Mouse (Mus musculus) frontal cortex, postnatal 10 days (tissue): ENCODE results near the gene Hoxd13.

Experiments
- DNase-seq, 2 experiments: peaks; one replicate each; pipeline ENCODE4 v3.0.0; 2022; ENCODE audit warnings: low spot score in 2 of 2, mixed read lengths in 1 of 2

Gene Hoxd13

DNA sequence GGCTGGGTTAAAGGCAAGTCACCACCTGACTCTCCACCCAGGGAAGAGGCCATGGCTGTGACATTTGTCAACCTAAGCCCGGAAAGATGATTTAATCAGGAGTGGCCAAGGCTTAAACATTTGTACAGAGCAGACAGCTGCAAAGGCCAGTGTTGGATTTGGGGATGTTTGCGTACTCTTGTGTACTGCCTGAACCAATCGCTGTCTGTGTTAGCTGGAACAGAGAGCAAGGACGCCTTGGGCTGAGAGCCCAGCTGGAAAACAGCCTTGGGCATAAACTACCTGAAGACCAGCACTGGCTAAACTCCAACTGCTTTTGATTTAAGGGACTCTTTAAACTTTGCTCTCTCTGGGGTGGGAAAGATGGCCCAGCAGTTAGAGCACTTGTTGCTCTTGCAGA, 40.6 kb downstream of the Hoxd13 start:
- no peak for DNase-seq

- DNase-seq, result no peak
These were observed 41.6 kb downstream of the Hoxd13 start for GRCm38 (mm10) chr2:74709465-74710419.

- no peak for DNase-seq
These were observed 42.9 kb downstream of the Hoxd13 start for GRCm38 (mm10) chr2:74710929-74711543.

DNA sequence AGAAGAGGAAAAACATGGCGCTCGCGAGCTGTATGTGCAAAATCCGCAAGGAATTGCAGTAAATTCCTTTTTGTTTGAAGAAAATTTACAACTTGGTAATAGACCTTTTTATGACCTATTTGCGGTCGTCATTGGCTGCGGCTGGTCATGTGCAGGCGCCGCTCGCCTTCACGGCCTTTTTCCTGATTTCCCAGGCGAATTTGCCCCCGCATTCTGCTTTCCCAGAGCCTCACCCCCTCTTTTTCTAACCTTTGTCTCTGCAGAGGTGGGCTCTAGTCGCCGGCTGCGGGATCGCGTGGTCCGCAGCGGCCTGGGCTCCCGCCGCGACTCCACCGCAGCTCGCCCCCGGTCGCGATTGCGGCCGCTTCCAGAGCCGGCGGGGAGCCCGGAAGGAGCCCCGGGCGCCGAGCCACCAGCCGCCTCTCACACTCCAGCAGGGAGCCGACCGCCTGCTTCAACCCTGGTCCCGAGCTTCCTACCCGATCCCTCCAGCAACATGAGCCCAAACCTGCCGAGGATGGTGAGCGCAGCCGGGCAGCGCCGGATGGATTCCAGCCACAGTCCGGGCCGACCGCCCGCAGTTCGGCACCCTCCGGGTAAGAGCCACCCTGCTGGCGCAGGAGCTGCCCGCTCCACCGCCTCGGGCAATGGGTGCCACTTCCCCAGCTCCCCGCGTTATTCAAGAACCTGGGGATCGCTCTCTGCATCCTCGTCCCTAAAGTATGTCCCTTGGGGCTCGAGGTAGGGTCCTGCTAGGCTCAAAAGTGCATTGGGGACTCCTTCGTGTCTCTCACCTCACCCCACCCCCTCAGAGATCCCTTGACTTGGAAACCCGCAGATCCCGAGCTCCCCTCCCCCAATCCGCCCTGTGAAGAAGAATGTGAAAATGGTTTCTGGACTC, 43.9 kb downstream of the Hoxd13 start, which contains the start of the genes Hoxd3 and Hoxd4:
Gene Hoxd3 (plus strand): TSS at position 207 of the 901 bp plus-strand sequence.
Gene Hoxd4 (plus strand): TSS at position 209 of the 901 bp plus-strand sequence.
- no peak for DNase-seq

DNA sequence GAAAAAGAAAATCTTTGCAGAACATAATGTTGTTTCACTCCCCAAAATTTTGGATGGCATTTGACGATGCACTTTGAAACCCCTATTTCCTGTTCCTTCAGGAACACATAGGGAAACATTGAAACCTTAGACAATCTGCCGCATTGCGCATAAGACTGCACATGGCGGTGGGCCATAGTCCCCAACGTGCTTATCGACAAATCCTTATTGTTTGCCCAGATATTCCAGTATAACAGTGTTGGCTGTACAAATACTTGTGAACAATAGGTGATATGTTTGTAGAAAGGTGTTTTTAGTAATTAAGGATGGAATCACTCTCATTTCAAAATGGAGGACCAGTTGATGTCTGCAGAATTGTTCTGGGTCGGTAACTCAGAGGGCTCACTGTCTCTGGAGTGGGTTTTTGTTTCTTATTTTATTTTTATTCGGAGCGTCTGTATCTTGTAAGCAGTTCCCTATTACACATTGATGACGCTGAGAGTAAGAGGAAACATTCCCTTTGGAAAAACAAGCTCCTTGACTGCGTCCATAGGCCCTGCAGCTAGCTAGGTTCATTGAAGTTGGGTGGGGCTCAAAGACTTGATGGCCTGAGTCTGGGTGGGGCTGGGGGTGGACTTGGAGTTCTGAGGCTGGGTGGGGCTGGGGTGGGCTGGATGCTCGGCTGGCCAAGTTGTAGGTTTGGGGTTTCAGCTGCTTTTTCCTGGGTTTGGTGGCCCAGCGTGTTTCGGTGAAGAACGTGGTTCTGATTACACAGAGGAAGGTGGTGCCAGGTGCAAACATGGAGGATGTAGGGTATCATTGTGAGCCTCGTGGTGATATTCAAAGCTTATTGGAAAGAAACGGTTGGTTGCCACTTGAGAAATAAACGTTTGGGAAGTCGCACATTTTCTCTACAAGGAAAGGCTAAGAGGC, 45.4 kb downstream of the Hoxd13 start:
- no peak for DNase-seq

DNA sequence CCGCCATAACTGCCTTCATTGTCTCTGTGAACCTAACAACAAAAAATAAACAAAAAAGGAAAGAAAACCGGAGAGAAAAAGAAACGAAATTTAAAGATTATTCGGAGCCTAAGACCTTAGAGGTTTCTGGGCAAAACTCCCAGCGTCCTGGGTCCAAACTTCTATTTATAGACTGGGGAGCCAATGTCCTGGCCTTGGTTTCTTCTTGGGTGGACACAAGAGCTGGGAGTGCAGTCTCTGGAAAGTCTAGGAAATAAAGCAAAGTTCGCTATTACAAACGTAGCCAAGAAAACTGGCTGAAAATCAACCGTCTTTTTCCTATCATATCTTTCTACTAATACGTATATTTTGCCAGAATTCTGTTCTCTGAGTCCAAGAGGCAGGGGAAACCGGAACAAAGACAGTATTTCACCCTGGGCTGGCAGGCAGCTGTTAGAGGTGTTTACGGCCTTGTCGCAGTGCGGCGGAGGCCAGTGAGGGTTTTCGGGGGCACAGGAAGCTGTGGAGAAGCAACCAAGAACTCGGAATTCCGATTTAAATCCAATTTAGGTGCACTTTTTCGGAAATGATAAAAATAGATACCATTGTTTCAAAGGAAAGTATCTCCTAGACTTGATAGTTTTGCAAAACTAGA, 46.2 kb downstream of the Hoxd13 start:
- DNase-seq, result no peak

- DNase-seq, result no peak
These were observed 46.8 kb downstream of the Hoxd13 start for GRCm38 (mm10) chr2:74714881-74715280.

- DNase-seq, result peak; percentile 39 to 72
These were observed 47.6 kb downstream of the Hoxd13 start for GRCm38 (mm10) chr2:74715504-74716241.

GRCm38 (mm10) chr2:74720384-74720783, 52.3 kb downstream of the Hoxd13 start:
- DNase-seq, result no peak

DNA sequence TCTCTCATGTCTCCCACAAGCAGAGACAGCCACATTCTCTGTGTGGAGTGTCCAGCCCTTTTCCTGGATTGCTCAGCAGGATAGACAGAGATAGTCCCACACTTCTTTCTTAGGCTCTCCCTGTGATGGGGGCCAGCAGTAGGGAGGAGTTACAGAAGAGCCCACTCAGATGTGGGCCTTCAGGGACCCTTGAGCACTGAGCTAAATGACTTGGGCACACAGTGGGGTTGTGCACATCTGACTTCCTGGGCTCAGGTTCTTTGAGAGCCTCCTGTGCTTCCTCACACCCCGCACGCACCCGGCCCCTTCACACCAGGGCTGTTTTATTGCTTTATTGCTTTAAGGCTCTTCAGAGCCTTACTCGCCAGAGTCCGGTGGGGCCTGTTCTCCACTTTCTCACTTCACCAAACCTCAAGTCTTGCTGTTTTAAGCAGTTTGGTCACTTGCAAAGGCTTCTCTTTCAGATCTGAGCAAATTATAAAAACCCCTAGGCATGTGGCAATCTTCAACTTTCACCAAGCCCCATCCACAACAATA, 52.9 kb downstream of the Hoxd13 start:
- no peak for DNase-seq
